Mouse (Mus musculus) ovary, postnatal 14 days (tissue): ENCODE measurements around the gene Lrrk1.

ENCODE experiments used
- DNase-seq: peaks from one replicate; pipeline ENCODE4 v3.0.0; 2022; ENCODE audit warnings: low spot score

Gene Lrrk1

DNA sequence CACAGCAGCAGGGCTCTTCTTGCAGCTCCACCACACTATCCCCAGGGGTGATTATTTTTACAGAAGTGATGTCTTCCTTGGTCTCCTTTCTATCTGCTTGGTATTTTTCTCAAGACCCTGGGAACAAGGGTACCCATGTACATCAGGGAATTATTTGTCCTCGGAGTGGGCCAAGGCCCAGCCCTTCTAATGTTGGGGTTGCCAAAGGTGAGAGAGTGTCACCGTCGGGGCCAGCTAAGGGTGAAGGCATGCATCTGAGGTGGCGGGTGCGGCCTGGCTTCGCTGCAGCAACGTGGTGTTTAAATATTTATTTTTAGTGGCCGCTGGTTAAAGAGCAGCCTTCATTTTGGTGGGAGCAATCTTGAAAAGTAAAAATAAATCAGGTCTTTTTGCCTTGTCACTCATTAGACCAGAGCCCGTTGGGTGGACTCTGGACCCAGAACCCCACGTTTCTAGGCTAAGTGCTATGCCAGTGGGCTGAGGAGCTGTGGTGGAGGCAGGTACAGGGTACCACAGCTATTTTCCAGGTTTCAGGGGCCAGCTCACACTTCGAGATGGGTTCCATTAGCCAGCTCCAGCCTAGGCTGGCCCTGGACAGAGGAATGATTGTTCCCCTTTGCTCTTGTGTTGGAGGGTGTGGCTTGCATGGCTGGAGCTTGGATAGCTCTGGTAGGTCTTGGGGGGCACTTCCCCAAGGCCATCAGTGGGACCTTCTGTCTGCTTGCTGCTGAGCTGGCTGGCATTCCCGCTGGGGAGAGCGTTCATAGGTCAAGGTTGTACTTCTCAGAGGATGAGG, 160.1 kb downstream of the Lrrk1 start:
- no peak for DNase-seq

DNA sequence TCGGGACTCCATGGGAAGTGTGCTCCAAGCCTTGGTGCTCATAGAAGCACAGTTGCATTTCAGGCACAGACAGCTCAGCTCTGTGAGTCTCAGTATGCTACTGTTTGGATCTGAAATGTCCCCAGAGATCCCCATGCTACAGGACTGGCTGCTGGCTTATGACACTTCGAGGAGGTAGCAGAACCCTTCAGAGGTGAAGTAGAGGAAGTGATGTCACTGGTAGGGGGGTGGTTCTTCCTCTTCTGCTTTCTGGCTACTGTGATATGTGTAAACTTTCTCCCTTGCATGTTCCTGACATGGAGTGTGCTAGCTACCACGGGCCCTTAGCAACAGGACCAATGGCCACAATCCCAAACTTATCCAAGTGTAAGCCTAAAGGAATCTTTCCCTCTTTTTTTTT, 162.3 kb downstream of the Lrrk1 start:
- no peak for DNase-seq

DNA sequence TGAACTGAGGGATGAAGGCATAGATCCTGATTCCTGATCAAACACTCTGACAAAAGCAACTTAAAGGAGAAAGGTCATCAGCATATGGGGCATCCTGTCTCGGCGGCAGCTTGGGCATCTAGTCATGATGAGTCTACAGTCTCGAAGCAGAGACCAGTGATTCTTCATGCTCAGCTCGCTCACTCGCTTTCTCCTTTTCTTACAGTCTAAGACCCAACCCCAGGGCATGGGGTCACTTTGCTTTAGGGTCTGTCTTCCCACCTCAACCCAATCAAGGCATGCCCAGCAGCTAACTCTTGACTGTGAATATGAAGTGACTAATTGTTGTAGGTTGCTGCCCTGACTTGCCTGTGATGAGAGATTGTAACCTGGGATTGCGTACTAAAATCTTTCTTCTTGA, 163.6 kb downstream of the Lrrk1 start:
- DNase-seq: no peak

DNA sequence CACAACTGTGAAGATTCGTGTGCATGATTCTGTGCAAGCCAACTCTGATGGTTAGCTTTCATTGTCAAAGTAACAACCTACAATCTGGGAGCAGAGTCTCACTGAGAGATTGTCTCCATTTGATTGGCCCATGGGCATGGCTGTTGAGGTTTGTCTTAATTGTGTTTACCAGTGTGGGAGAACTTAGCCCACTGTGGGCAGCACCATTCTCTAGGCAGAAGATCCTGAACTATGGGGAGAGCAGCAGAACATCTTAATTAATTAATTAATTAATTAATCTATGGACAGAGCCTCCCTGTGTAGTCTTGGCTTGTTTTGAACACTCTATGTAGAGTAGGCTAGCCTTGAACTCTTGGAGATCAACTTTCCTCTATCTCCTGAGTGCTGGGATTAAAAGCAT, 164.4 kb downstream of the Lrrk1 start:
- no peak for DNase-seq

DNA sequence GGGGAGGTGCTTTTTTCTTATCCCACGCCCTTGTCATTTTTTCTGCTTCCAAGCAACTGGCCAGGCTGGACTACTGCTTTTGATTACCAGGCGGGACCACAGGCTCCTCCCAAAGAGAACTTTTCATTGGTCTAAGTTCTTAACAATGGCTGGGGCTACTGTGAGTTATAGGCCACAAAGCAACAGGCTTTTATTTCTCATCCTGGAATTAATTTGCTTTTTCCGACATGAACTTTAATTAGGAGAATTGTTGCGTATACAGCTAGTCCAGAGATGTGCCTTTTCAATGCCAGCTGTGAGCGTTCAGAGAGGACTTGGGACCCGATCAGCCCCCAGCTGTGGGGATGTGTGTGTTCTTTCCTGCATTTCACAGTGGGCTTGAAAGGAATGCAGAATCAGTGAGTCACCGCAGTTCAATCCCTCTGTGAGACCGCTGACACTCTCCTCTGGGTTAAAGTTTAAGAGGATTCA, 165.5 kb downstream of the Lrrk1 start:
- DNase-seq: no peak

DNA sequence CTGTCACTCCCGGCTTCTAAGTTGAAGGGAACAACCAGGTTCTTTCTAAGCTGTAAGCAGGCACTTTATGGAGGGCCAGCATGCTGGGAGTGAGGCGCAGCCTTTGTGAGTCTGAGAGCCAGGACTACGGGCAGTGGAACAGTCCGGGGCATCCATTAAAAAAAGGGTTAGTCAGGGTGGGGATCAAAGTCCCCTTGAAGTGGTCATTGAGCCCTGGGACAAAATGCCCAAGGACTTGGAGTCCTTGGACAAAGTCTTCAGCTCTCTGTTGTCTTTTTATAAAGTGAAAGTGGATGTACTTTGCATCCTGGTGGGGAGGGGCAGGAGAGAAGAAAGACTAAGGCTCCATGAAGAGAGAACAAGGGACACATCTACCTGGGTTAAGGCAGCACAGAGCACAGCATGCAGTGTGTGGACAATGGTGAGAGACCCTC, 168.3 kb downstream of the Lrrk1 start:
- no peak for DNase-seq

DNA sequence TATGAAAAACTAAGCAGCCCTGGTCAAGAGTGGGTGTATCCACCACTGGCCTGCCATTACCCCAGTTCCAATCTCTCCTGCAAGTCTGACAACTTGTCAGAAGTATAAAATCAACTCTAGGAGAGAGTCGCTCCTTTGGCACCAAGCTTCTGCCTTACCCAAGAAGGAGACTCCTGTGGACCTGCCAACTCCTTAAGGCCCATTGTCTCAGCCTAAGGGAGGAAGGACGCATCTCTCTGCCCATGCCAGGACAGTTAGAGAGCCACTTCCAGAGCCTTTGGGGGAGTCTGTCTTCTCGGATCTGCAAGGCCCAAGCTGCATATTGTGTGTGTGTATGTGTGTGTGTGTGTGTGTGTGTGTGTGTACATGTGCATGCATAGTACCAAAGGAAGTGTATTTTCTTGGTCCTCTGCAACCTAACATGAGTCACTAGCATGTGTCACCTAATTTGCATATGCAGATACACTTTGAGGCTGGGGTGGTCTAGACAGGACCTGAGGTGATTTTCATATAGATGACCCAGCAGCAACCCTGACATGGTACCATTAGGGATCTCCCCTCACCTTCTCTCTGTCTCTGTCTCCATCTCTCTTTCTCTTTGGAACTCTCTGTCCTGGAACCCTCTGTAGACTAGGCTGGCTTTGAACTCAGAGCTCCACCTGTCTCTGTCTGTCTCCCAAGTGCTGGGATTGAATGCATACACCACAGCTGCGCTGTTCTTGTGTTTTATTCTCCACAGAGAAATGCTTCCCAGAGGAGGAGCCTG, 168.9 kb downstream of the Lrrk1 start:
- DNase-seq: no peak

DNA sequence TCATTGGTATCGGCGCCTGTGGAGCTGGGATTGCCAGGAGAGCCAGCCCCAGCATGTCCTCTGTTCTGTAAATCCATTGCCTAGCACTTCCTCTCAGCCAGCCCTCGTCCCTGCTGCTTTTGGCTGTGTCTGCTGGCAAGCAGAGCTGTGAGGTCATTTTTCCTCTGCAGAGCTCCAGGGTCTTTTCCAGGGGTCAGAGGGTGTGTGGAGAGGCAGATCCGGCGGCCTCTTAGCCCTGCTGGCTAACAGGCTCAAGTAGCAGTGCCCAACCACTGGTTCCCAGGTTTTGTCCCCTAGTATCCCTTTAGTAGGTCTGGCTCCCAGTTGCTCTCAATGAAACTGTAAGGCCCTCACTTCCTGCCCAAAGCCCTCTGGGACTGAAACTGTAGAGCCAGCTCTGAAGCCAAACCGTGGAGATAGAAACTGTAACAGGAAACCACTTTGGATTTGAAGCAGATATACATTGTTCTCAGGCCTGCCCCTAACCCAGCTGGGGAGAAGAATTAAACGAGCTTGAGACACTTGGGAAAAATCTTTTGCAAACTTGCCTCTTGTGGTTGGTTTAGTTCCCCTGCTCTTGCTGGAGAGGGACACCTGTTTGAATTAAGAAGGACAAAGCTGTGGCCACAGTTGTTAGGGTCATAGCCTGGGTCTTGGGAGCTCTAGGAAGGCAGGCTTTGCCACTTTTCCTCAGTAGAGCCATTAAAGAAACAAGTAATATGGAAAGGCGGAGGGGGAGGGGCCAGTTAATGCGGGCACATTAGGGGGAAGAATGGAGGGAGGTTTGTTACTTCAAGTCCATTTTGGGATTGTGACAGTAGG, 169.7 kb downstream of the Lrrk1 start:
- no peak for DNase-seq

DNA sequence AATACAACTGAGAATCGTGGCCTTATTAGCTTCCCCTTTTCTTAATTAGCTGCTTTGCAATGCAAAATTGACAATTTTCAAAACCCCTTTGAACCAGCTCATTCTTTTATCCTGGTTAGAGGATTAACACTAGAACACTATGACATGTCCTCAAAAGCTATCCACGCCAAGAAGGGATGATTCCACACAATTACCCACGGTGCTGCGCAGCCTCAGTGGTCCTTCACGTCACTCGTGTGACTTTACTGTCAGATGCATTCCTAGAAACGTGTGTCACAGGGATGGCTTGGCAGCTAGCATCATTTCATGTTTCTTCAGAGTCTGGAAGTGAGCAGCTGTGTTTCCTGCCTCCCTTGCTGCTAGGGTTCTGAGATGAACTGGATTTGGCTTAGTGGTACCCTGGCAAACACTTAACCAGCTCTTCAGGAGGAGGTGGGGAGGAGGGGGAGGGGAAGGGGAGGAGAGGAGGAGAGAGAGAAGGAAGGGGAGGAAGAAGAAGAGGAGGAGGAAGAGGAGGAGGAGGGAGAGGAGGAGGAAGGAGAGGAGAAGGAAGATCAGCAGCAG, 170.5 kb downstream of the Lrrk1 start:
- no peak for DNase-seq

DNA sequence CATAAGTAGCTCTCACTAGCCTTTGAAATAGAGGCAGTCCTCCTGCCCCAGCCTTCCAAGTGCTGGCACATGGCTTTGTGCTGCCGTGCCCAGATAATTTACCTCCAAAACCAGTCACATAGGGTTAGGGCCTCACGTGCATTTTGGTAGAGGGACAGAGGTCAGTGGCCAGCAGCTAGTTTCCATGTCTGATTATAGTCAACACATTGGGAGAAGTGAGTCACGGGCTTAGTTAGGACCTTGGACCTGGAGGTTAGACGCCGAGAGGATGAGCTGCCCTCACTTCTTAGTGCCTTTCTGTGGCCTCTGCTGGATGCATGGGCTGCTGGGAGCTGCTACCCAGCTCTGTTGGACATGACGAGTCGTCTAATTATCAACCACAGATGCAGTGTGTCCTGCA, 171.1 kb downstream of the Lrrk1 start:
- no peak for DNase-seq

DNA sequence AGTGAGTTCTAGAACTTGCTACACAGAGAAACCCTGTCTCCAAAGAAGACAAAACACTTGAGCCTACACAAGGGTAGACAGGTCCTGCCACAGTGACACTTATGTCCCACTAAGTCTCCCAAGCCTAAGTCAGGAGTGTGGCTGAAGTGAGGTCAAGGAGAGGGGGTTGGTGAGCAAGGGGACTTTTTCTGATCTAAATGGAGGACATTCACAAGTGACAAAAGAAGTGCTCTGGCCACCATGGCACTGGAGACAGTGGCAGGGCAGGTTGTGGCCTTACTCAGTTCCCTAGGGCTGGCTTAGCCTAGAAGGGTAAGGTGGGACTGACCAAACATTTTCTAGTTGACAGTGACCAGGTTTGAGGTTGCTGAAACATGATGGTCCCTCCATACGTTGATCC, 172.2 kb downstream of the Lrrk1 start:
- no peak for DNase-seq

DNA sequence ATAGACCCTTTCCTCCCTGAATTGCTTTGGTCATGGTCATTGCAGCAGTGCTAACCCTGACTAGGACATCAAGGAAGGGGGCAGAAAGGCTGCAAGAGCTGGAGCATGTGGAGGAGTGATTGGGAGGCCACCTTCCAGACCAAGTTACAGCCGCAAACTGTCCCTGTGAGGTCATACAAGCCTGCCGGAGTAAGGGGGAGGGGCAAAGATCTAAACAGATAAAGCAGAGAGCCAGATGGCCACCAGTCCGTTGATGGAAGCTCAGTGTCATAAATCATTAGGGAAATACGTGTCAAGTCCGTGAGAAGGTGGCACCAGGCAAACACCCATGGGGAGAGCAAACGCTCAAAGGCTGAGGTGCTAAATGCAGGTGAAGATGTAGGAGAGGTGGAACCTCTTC, 173.7 kb downstream of the Lrrk1 start:
- no peak for DNase-seq

DNA sequence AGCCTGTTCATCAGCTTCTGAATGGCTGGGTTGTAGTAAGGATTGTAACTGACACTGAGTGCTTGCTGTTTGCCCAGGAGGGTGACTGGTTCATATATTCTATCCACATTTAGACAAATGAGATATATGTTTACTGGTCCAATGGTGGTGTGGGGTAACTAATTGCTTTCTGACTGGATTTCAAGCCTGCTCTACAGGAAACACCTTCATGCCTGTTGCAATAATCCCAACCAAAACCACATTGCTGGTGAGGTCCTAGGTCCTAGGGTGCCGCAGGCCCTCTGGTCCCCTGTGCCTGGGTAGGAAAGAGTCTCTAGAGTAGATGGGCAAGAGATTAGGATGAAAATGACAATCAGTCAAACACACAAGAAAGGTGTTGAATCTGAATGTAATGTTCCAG, 175.3 kb downstream of the Lrrk1 start:
- DNase-seq: no peak

DNA sequence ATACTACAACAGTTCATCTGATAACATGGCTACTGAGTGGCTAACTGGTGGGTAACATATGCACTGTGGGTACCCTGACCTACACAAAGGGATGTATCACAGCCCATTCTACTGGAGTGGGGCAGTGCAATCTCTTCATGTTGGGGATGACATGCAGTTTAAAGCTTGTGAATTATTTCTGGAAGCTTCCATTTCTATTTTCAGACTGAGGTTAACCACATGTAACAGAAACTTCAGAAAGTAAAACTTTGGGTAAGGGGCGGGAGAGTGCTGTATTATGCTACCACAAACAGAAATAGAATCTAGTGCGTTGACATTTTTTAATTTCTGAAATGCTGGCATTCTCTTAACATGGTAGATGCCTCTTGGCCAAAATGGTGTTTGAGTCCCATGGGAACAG, 178.2 kb downstream of the Lrrk1 start:
- DNase-seq: no peak

DNA sequence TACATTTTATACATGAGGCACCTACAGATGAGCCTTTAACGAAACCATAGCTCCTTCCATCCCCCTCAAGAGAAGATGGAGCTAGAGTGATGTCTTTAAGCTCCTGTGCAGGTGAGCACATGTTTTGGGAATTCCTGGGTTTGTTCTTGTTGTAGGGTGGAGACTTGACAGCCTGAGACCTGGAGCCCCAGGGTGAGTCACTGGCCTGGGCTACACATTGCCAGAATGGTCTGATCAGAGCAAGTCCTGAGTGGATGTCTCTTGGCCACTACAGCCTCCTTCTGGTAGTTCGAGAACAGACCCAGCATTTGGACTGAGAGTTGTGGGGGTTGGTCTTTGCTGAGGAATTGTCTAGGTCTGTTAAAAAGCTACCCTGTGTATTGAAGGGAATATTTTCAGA, 186.5 kb downstream of the Lrrk1 start:
- DNase-seq: no peak

DNA sequence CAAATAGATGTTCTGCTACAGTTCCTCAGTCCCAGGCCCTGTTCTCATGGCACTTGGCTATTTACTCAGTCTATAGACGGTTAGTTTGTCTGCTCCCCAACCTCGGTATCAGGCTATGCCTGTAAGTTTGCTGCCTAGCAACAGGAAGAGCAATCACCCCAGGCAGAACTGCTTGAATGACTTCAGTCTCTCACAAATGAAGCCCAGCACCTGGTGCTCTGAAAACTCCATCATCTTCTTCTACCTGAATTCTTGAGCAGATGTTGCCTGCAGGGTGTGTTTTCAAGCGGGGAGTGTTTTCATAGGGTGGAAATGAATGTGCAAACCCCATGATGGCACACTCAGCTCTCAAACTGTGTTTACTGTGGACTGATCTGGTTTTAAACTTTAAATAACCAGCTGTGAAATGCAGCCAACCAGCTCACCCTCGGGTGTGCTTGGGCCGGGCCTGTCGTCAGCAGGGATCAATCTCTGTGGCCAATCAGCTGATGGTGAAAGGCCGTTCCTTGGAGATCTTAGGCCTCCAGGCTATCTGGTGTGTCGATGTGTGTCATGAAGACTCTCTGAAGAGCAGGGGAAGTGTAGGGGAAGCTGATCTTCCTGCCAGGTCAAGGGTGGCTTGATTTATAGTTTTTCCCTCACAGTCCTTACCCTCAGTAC, 187.2 kb downstream of the Lrrk1 start:
- DNase-seq: no peak

DNA sequence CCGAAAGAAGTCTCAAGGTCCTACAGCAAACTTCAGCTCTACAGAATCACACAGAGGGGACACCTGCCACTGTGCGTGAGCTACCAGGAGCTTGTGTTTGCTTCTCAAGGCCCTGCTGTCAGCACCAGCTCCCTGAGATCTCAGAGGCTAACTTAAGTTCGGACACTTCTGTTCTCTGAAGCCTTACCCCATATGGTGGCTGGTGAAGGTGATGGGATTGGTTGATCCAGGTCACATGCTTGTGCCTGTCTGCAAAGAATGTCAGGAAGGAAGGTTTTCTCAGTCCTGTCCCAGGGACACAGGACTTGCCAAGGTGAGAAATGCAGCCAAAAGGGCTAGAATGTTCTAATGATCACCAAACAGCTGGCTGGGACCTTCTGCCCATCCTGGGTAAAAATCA, 187.8 kb downstream of the Lrrk1 start:
- no peak for DNase-seq

DNA sequence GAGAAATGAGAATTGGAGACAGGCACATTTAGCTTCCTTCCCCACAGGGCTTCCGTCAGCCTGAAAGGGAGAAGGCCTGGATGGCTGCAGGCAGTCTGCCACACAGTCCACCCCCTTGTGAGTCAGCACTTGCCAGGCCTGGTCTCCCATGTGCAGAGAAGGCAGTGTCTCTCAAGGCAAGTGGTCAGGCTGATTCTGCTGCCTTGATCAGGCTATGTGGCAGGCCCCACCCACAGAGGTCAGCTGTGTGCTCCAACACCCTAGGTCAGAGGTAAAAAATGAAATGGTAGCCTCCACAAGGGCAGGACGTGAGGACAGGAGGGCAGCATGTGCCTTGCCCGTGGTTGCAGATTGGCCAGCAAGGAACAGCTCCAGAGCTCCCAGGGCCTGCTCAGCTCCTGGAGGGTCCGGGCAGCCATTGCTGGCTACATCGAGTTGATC, 188.7 kb downstream of the Lrrk1 start:
- no peak for DNase-seq

DNA sequence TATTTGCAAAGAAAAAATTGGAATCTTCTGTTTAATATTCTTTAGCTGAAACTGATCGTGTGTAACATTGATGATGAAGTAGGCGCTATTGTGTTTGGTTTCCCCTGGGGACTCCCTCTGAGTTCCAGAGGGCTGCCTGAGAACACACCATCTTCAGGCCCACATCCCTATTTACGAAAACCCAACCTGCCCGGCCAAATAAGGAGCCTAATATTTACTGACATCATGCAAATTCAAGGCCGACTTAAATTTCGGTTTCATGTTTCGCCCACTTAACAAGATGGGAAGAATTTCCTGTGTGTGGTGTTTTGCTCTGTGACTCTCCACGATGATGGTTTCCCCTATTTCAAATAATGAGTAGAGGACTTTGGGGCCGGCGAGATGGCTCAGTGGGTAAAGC, 189.7 kb downstream of the Lrrk1 start:
- no peak for DNase-seq

DNA sequence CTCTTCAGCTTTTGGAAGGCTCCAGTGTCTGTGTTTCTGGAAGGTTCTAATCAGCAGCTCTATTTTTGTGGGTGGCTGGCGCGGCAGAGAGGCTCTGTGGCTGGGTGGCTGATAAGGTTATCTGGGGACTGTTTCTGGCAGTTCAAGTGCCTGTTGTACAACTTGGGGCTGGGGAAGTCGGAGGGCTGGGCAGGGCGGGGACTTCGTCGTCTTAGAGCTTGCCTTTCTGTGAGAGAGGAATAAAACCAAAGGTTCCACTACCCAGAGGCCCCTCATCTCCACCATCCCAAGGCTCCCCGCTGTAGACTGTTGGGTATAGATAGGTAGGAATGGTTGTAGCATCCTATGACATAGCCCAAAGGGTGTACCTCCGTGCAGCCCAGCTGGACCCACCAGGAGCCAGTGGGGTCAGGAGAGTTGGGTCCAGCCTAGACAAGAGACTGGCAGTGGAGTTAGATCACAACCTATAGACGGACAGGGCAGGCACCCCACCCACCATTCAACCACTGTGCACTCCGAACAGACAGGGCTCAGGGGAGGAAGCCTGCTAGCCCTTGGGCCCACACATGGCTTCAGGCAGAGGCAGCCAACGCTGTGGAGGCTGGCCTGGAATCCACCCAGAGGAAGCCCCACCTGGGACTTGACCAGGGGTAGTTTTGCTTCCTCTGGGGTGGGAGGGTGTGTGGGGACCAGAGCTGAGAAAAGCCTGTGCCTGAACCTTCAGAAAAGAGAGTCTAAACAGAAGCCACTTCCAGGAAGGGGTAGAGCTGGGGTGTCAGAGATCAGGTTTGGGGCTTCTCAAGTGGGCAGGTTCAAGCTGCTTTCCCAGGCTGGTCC, 191.3 kb downstream of the Lrrk1 start:
- DNase-seq: no peak

DNA sequence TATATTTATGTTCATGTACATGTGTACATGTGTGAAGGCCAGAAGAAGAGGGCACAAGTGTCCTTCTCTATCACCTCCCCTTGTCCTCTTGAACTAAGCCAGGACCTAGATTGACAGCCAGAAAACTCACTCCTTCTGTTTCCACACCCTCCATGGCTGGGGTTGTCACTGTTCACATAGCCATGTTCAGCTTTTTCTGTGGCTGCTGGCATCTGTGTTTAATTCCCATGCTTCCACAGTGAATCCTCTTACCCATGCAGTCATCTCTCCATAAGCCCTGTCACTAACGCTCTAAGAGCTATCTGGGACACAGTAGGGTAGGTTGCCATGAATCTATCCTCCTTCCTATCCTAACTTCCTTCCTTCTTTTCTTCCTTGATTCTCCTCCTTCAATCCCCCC, 192.3 kb downstream of the Lrrk1 start:
- no peak for DNase-seq
